ENCODE assay signal across 9 mouse cellular contexts in the genomic region with DNA sequence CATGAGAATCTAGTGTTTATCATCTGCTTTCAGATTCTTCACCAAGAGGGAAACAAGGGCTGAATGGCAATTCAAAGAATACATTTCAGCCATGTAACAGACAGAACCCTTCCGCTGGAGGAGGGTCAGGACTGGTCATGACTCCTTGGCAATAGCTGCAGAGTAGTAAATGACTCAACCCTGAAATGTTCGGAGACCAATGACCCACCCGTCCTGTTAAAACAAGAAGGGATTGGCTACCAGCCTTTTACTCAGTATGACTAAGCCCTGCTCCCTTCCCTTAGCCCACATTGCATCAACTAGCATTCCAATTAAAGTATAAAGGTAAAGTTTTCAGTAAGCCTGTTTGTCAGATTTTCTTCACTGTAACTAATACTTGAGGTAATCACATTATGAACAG.
DNase-seq lines count a peak whose midpoint lies in the region; ATAC-seq and TF ChIP-seq lines count a peak whose summit lies in the region.
"Had no signal": no experiment of that assay in that cellular context is flagged by ENCODE, and none has a peak within 500 bp of the region (broad histone marks: within the 10 kb centered on the region; RNA-seq: fewer than 3 reads in every experiment).

No protein-coding gene starts in this region.

- H3K79me2 ChIP-seq in C2C12 (ENCODE audit: control insufficient read depth, insufficient read depth): peaks cover 53% of the 10 kb centered on the region

- DNase-seq in kidney, adult 2 months: peak; percentile 27
- DNase-seq in 3T3-L1 (ENCODE audit: low read depth, low spot score): peak; percentile 97
- no peak for DNase-seq in layer of hippocampus, postnatal 25 days (ENCODE audit: extremely low spot score in 1 of 2, low spot score in 1 of 2)
- DNase-seq in retina, embryonic 14.5 days (ENCODE audit: low spot score): no peak

- peaks cover 7% of the 10 kb centered on the region for H3K79me3 ChIP-seq in C2C12 (ENCODE audit: low read depth)

- no peaks in the 10 kb centered on the region for H3K9me3 ChIP-seq in kidney, embryonic 15.5 days (replicated peaks)
- H3K9me3 ChIP-seq: hindbrain, embryonic 15.5 days had no signal

- no peak for ATAC-seq in kidney, embryonic 15.5 days (replicated peaks; ENCODE audit: low FRiP score)

- WGBS in kidney, adult 2 months: 62% methylated on average over 3 of the region's 3 CpGs
- WGBS in kidney, embryonic 15.5 days: 63% methylated on average over 3 of the region's 3 CpGs

- H3K4me2 ChIP-seq in kidney, embryonic 15.5 days: no peak overlapping the region
- H3K4me2 ChIP-seq: hindbrain, embryonic 15.5 days had no signal

- H3K27ac ChIP-seq in kidney, adult 2 months (ENCODE audit: insufficient read depth, low read depth, low read length): no peak overlapping the region
- no peak overlapping the region for H3K27ac ChIP-seq in kidney, embryonic 15.5 days
- peak overlapping the region; percentile 95 for H3K27ac ChIP-seq in embryonic fibroblast, embryonic 13.5 days (ENCODE audit: insufficient read depth, low read length)
- H3K27ac ChIP-seq: hindbrain, embryonic 15.5 days had no signal

- no peaks in the 10 kb centered on the region for H3K36me3 ChIP-seq in kidney, adult 2 months (ENCODE audit: control insufficient read depth, insufficient read depth, low read length)
- H3K36me3 ChIP-seq in kidney, embryonic 15.5 days: no peaks in the 10 kb centered on the region
- peaks cover 4% of the 10 kb centered on the region for H3K36me3 ChIP-seq in C2C12 (ENCODE audit: control insufficient read depth, insufficient read depth)
- H3K36me3 ChIP-seq: hindbrain, embryonic 15.5 days had no signal

- no peak overlapping the region for H3ac ChIP-seq in C2C12 (ENCODE audit: control insufficient read depth, insufficient read length, low read depth)

- no peaks in the 10 kb centered on the region for H3K4me1 ChIP-seq in kidney, adult 2 months (ENCODE audit: control insufficient read depth, insufficient read depth, low read length)
- H3K4me1 ChIP-seq in kidney, embryonic 15.5 days: peaks cover 24% of the 10 kb centered on the region
- peaks cover 38% of the 10 kb centered on the region for H3K4me1 ChIP-seq in embryonic fibroblast, embryonic 13.5 days (ENCODE audit: control insufficient read depth, insufficient read depth, low read length)

- no peak overlapping the region for H3K9ac ChIP-seq in kidney, embryonic 15.5 days
- H3K9ac ChIP-seq: hindbrain, embryonic 15.5 days had no signal

- H3K4me3 ChIP-seq in kidney, adult 2 months (ENCODE audit: insufficient read depth, low read depth, low read length): no peak overlapping the region
- no peak overlapping the region for H3K4me3 ChIP-seq in kidney, embryonic 15.5 days (replicated peaks)
- no peak overlapping the region for H3K4me3 ChIP-seq in C2C12 (ENCODE audit: insufficient read depth, poor library complexity, severe bottlenecking)
- no peak overlapping the region for H3K4me3 ChIP-seq in embryonic fibroblast, embryonic 13.5 days (ENCODE audit: insufficient read depth, low read length)
- H3K4me3 ChIP-seq: erythroblast, embryonic 14.5 days; hindbrain, embryonic 15.5 days had no signal

- no peak for TF ChIP-seq CTCF in kidney, adult 2 months (conservative IDR thresholded peaks at IDR 0.05; ENCODE audit: insufficient read depth, insufficient read length, low read depth, low read length)
- TF ChIP-seq CTCF in C2C12 (IDR thresholded peaks at IDR 0.05; ENCODE audit: control insufficient read depth, insufficient read depth, insufficient read length): no peak
- TF ChIP-seq CTCF in embryonic fibroblast, embryonic 13.5 days (IDR thresholded peaks at IDR 0.05; ENCODE audit: borderline replicate concordance, insufficient read depth, low read length): no peak

- H3K27me3 ChIP-seq in kidney, adult 2 months (replicated peaks; ENCODE audit: control insufficient read depth, insufficient read depth, low read length): no peaks in the 10 kb centered on the region
- no peaks in the 10 kb centered on the region for H3K27me3 ChIP-seq in kidney, embryonic 15.5 days
- H3K27me3 ChIP-seq in C2C12 (ENCODE audit: control insufficient read depth, insufficient read depth, insufficient read length): no peaks in the 10 kb centered on the region
- H3K27me3 ChIP-seq: hindbrain, embryonic 15.5 days had no signal

- no peak for TF ChIP-seq POLR2A in kidney, adult 2 months (IDR thresholded peaks at IDR 0.05; ENCODE audit: low read depth, low read length)
- TF ChIP-seq POLR2A in embryonic fibroblast, embryonic 13.5 days (IDR thresholded peaks at IDR 0.05; ENCODE audit: low read depth, low read length): no peak

TF ChIP-seq in C2C12, 6 proteins besides CTCF, POLR2A, EP300 and RAD21:
- TF ChIP-seq MYOG (IDR thresholded peaks at IDR 0.05; ENCODE audit: control insufficient read depth, extremely low read depth, insufficient read length): no peak
- TF ChIP-seq FOSL1 (IDR thresholded peaks at IDR 0.05; ENCODE audit: insufficient read depth, low read length, poor library complexity, severe bottlenecking): peak; percentile 73
- TF ChIP-seq CEBPB (IDR thresholded peaks at IDR 0.05; ENCODE audit: low read depth): peak; percentile 93
- peak; percentile 68 for TF ChIP-seq MAX (IDR thresholded peaks at IDR 0.05)
TF ChIP-seq in C2C12: peak in this region for 3.

Comparison
In these comparisons a context has a peak if more than half of its experiments do, and no peak if none do; other contexts are left out.
1. DNase-seq: peak in kidney, adult 2 months (single experiment) and 3T3-L1 (single experiment); none in layer of hippocampus, postnatal 25 days (0 of 2) and retina, embryonic 14.5 days (single experiment).